Mouse (Mus musculus): Measurements from ENCODE around the gene Lig4. TPM values are rescaled to one million over a fixed set of nuclear protein-coding genes. Genes with fewer than 3 reads are reported as not detected.

Lig4 gene
- 1 to 10 TPM; 5.0 to 5.1 TPM for total RNA-seq (2021)

DNA sequence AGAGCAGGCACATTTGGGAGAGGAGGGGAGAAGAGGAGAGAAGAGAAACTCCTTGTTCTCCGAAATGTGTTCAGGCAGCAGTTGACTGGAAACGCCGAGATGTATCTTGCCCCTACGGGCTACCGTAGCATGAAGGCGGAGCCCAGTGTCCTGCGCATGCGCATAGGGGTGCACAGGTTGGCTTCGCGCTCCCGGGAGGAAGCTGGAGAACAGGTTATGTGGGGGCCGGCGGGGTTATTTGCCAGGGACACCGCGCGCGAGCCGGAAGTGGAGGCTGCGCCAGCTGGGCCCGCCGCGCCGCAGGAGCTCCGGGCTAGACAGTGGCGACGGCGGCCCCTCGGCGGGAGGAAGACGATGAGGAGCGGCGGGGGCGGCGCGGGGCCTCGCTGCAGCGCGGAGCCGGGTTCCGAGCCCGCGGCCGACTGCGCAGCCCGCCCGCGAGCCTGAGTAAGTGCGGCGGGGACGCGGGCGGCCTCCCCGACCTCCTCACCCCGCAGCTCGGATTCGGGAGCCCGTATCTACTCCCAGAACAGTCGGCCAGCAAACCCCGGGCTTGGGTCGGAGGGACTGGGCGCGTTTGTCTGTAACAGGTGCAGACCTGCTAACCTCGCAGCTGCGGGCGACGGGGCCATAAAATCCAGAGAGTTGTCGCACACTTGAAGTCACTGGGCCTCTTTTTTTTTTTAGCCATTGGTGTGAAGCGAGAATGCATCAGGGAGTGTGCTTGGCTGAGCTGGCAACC lies at the start of gene Lig4, which contains the start of gene Abhd13:
Lig4 (minus strand) TSS at position 114 of the 742 bp plus-strand sequence.
Abhd13 (plus strand) TSS at position 135 of the 742 bp plus-strand sequence.
- intact Hi-C loops (cut with DNase I) = loop anchor here (2.0 to 10.0 kb wide), 2 partner anchors 257 to 323 kb away; no protein-coding TSS in a partner anchor

DNA sequence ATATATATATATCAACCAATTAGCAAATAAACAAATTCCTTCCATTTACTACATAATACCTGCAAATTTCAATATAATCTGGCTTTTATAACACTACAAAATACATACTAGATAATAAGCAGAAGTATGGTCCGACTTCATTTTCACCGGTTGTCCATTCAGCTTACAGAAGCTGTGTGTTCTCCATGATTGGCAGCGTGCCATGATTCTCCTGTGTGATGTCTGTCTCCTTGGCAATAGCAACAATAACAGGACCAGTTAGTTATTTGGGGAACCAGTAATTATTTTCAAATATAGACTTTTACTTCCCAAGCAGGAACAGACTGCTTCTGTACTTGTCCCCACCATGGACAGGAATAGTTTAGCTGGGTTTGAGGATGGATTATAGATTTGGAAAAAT lies 39.7 kb upstream of the Lig4 start:
- intact Hi-C loops (cut with DNase I) = no loop called here
- DNase-seq (ENCODE audit: low spot score) = no peak

More for the DNA sequence above, at the start of gene Lig4, which contains the start of gene Abhd13:
- peak; percentile 95 for DNase-seq (ENCODE audit: low spot score)

DNA sequence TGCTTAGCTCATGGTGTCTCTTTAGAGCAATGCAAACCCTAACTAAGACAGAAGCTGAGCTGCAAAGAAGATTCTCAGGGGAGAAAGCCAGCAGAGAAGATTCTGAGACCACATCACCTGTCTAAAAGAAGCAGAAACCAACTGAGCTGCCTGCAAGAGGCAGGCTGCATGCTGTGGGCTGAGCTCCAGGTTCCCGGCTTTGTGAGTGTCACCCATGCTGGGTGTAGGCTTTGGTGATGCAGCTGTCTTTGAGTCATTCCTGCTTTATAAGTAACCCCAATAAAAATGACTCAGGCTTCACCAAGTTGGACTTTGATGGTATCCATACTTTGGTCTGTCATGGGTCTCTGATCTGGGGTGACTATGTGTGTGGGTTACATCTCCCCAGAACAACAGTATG lies 38.8 kb upstream of the Lig4 start:
- intact Hi-C loops (cut with DNase I) = no loop called here
- DNase-seq (ENCODE audit: low spot score) = no peak

DNA sequence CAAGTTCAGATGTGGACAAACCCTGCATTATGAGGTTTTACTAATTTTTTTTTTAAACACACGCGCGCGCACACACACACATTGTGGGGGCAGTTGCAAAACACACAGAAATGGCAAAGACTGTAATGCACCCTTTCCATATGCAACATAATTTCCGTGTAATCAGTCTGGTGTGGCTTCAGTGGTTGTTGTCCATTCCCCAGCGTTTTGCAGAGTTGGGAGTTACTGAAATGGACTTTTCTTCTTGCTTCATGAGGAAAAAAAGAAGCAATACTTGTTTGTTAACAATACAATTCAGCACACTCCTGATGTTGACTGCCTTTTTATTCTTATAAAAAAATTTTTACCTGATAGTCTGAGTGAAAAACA lies 30.2 kb upstream of the Lig4 start:
- intact Hi-C loops (cut with DNase I) = no loop called here
- DNase-seq (ENCODE audit: low spot score) = no peak

DNA sequence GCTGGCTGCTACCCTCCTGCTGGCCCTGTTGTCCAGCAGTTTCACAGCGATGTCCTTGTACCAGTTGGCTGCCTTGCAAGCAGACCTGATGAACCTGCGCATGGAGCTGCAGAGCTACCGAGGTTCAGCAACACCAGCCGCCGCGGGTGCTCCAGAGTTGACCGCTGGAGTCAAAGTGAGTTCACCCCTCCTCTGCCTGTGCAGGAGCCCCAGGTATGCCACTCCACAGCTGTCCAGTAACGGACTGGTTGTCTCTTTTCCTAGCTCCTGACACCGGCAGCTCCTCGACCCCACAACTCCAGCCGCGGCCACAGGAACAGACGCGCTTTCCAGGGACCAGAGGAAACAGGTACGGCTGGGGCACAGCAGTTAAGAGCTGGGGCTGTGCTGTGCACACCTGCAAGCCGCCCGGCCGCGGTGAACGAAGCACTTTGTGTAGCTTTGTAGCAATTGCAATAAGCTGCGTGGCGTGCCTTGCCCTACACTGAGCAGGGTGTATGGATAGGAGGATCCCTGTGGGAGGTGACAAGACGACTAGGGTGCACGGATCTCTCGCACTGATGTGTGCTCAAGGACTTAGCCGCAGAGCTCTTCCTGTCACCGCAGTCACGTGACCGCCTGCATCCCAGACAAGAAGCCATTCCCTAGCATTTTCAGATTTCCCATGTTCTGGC lies 29.6 kb upstream of the Lig4 start:
- no peak for DNase-seq (ENCODE audit: low spot score)
- intact Hi-C loops (cut with DNase I) = no loop called here

DNA sequence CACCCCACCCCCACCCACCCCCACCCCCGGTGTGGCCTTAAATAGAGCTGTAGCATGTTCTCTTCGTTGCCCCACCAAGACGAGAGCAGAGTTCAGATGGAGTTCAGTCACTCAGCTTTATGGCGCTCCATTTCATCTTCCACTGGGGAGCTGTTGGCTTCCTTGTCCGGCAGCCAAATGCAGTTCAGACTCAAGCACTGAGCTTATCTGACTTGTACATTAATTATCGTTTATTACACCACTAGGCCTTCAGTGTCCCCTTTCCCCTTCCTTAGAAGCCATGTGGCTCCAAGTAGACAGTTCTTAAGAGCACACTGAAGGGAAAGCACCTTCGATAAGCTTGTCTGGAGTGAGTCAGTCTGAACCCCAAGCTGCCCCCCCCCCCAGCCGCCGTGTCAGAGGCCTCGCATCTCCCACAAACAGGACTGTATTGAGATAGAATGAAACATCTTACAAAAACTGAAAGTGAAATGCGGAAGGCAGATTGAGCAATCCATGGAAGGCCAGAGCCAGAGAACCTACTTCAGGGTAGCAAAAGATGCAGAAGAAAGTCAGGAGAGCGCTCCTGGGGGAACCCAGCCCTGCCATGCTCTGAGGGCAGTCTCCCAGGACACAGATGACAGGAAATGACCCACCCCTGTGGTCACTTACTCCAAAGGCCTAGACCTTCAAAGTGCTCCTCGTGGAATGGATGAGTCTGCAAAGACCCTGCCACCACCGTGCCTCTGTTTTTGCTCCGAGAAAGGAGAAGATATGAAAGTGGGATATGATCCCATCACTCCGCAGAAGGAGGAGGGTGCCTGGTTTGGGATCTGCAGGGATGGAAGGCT lies 28.9 kb upstream of the Lig4 start, which contains the start of gene Tnfsf13b:
Tnfsf13b (plus strand) TSS at position 312 of the 830 bp plus-strand sequence.
- intact Hi-C loops (cut with DNase I) = no loop called here
- no peak for DNase-seq (ENCODE audit: low spot score)

DNA sequence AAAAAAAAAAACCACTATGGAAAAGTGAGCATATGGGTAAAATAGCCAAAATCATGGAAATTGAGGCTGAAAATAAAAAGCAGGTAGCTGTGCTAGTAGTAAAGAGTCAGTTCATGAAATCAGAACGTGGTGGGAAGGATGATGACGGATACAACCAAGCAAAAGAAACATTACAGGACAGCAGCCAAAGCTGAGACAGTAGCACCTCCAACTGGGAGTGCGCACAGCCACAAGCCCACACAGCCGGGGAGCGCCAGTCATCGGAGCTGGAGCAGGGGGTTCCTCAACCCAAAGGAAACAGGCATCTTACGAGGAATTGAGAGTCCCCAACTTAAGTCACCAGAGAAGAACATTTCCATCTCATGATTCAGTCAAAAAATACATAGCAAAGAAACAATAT lies 26.6 kb upstream of the Lig4 start:
- DNase-seq (ENCODE audit: low spot score) = no peak
- intact Hi-C loops (cut with DNase I) = no loop called here

DNA sequence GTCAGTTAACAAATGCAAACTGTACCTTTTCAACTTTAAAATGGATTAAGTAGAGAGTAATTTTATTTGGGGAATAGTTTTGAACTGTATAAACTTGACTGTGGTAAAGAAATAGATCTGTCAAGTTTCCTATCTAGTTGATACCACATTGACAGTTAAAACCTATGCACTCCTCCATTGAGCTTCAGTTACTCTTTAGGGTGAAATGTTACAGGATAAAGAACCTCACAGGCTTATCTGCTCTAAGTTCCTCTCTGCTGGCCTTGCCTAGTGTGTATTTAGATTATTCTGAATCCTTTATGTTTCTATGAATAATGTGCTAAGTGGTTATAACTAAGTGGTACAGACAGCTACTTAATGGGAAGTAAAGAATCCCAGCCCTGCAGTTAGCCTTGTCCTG lies 2.7 kb upstream of the Lig4 start:
- DNase-seq (ENCODE audit: low spot score) = no peak
- intact Hi-C loops (cut with DNase I) = no loop called here

DNA sequence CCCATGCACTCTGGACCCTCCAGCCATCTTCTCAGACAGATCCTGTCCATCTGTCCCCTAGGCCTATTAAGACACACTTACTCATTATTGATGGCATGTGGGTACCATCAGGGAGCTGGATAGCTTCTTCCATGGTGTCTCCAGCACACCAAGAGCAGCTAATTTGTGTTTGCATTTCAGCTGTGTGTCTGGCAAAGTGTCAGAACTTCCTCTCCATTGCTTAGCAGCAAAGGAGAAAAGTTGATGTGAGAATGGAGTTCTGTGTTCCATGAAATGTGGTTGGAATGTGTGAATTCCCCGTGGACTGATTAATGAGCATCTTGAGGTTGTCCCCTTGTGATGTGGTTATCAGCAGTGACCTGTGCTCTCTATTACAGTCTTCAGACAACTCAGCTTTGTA lies 2.3 kb upstream of the Lig4 start:
- no peak for DNase-seq (ENCODE audit: low spot score)
- intact Hi-C loops (cut with DNase I) = loop anchor here (10.0 kb wide), 1 partner anchor 255 kb away; no protein-coding TSS in a partner anchor

DNA sequence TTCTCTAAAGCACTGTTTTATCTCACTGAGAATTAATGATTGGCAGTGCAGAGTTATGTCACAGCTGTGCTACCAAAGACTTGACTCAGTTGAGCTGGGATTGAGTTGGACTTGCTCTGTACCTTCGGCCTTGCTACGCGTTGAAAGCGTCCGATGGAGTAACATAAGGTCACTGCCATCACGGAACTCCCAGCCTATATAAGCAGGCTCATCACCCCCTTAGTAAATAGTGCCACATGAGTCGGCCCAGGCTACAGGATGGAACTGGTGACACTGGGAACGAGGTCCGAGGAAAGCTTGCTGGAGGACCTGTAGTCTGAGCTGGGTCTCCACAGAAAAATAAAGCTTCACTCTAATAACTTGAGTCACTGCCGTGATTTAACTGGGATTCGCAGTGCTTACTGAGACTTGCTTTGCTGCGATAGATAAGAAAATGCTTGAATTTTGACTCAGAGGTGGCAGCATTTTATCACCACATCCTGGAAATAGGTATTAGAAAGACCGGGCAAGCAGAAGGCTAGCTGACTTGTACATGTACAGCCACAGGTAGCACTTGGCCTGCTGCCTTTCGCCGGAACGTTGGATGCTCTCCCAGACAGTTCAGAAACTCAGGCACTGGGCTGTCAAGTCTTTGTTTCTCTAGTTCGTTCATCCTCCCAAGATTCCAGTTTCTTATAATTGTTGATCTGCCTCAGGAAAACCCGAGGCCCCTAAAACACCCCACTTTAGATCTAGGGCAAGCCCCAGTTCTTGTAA lies 1.2 kb upstream of the Lig4 start:
- DNase-seq (ENCODE audit: low spot score) = no peak
- intact Hi-C loops (cut with DNase I) = loop anchor here (10.0 kb wide), 1 partner anchor 256 kb away; no protein-coding TSS in a partner anchor

DNA sequence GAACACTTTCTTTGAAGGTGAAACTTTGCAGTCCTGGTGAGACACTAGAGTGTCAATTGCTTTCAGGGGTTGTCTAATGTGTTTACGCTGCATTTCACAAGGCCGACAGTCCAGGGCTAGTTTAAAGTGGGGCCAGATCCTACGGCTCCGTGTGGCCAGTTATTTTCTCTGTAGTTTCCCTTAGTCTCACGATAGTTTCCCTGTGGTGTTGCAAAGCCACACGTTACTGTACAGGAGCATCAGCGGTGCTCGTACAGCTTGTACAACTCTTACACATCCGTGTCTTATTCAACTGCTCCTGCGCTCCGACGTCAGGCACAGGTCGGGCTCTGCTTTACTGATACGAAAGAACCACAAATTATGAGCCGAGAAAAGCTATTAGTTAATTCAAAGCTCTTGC lies 470 bp downstream of the Lig4 start:
- no peak for DNase-seq (ENCODE audit: low spot score)

DNA sequence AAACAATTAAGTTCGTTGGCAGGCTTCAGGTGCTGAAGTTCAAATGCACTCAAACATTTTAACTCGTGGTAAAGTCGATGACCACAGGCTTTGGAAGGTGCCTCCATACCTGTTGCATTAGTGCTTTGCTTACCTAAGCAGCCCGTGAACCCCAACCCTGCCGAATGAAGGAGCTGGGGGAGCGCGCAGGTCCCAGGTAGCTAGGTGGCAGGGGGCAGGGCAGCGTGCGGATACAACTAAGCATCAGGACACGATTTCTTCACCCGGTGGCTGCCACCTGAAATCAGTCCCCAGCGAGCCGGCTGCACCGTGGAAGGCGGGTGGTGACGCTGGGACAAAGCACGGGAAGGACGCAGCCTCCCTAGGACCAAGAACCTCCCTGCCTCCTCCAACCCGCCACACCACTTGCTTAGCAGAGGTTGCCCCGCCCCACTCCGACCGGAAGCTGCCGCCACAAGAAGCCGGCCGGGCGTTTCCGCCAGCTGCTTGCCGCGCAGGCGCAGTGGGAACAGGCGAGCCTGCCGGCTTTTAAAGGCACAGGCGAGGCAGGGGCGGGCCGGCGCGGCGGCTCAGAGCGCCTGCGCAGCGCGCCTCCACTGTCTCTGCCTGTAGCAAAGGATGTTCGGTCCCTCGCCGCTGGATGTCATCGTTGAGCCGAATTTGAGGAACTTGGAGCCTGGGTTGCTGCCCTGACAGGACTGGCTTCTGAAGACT lies 1.4 kb downstream of the Lig4 start:
- peak; percentile 99 for DNase-seq (ENCODE audit: low spot score)
- intact Hi-C loops (cut with DNase I) = loop anchor here (1.0 to 10.0 kb wide), 4 partner anchors 66 to 426 kb away; no protein-coding TSS in a partner anchor

More for the DNA sequence above, 470 bp downstream of the Lig4 start:
- intact Hi-C loops (cut with DNase I) = loop anchor here (2.0 to 10.0 kb wide), 2 partner anchors 258 to 324 kb away; no protein-coding TSS in a partner anchor

DNA sequence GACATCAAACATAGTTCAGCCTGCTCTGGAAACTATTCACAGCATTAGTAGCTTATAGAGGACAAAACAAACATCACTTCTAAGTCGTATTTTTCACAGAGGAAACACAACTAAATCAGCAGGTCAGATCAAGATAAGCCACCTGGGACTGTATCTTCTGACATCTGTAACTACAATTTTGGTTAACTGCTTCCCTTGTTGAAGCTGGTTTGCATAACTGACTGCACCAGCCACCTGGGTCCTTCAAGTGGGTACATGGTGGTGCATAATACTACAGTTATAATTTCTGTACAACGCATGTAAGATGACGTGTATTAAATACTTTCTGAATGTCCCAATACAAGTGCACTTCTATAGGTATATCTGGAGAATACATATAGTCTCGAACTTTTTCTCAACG lies 2.2 kb downstream of the Lig4 start:
- no peak for DNase-seq (ENCODE audit: low spot score)

DNA sequence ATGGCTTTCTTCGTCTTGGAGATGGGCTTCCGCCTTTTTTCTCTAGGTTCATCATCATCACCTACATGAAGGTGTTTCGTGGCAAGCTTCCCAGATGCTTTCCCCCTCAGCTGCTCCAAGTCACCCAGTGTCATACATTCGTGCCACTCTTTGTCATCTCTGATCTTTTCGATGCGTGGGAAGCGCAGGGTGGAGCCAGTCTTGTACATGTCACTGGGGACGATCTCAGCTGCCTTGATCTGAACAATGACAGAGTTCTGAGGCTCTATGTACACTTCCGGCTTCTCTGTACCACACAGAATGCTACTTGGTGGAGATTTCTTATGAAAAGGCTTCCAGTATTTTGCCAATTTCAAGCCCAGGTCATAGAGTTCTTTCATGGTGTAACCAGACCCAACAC lies 5.6 kb downstream of the Lig4 start:
- DNase-seq (ENCODE audit: low spot score) = no peak
- intact Hi-C loops (cut with DNase I) = loop anchor here (10.0 kb wide), 1 partner anchor 263 kb away; no protein-coding TSS in a partner anchor

More for the DNA sequence above, 2.2 kb downstream of the Lig4 start:
- intact Hi-C loops (cut with DNase I) = loop anchor here (10.0 kb wide), 1 partner anchor 260 kb away; no protein-coding TSS in a partner anchor

DNA sequence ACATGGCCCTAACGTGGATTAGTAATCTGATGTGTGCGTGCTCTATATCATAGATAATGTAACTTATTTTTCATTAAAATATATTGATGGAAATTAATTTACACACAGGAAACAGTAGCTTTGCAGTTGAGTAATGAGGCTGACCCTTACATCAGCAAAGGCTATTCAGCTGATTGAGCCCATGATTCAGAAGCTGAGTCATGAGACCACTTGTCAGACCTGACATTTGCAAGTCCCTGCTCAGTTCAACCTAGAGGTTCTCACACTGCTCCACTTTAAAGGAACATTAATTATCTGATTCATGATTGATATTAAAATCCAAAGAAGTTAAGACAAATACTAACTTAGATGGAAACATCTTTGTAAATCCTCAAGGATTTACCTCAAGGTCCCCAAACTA lies 17.6 kb downstream of the Lig4 start:
- no peak for DNase-seq (ENCODE audit: low spot score)
- intact Hi-C loops (cut with DNase I) = no loop called here

DNA sequence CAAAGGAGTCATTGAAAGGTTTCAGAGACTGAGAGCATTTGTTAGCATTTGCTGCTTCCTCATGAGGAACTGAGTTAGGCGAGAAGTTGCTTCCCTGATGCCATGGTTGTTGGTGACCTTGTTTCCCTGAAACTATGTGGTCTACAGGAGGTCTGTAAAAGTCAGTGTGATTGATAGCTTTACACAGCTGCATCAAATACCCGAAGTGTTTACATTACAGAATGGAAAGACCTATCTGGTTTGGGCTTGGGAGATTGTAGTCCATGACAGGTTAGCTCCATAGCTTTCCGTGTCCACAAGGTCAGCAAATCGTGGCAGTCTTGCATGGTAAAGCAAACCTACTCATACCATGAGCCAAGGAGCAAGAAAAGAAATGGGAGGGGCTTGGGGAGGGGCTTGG lies 19.1 kb downstream of the Lig4 start:
- intact Hi-C loops (cut with DNase I) = no loop called here
- DNase-seq (ENCODE audit: low spot score) = no peak

DNA sequence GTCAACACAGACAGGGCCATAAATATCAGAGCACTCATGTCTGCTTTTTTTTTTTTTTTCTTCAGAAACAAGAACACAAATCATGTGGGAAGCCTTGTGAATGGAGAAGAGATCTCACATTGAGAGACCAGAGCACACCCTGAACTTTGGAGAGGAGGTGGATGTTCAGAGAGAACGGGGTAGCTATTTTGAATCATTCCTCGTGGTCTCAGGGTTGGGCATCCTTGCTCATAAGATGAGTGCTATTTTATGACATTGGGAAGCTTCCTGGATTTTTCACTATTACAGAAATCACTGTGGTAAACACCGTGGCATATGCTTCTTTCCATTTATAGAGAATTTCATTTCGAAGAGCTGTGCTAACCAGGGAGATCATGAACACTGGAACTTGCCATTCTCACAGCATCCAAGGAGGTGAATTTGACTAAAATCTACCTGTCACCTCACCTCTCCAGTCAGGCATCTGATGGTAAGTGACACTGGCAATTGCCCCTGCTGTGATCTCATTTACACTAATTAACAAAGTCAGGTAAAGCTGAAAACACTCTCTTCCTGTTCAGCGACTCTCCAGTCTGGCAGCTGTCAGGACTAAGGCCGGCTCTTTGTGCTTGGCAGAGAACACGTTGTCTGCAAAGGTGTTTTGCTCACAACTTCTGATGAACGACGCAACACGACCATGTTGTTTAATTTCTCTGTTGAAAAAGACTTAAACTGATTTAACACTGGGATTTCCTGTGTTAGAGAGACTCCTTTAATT lies 28.2 kb downstream of the Lig4 start:
- intact Hi-C loops (cut with DNase I) = no loop called here
- no peak for DNase-seq (ENCODE audit: low spot score)

DNA sequence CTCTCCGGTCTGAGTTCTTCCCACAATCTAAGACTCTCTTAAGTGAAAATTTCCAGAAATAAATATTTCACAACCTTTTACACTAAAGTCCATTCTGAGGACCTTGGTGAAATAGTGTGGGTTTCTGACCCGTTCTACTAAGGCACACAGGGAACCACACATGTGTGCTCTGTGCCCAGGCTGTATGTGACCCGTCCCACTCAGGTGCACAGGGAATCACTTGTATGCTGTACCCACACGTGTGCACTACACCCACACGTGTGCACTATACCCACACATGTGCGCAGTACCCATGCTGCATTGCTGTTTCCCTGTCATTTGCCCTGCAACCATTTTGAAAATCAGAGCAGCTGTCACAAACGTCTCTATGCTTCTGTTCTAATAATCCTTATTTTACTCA lies 41.9 kb downstream of the Lig4 start:
- intact Hi-C loops (cut with DNase I) = loop anchor here (2.0 to 5.0 kb wide), 2 partner anchors 588 to 703 kb away; no protein-coding TSS in a partner anchor
- no peak for DNase-seq (ENCODE audit: low spot score)

Measured in heart, postnatal 25 days (tissue).